Mouse (Mus musculus) embryonic facial prominence, embryonic 15.5 days (tissue): ENCODE data around the gene Cpsf4l. TPM values are rescaled to one million over a fixed set of nuclear protein-coding genes. Genes with fewer than 3 reads are reported as not detected.

ENCODE experiments used
- ATAC-seq: fragments of 200-750 bp; cut with Nextera tagmentation; 2 replicates; pipeline ENCODE4 v1.8.0; 2017; ENCODE audit warnings: low read depth, moderate TSS enrichment; ENCODE audit not compliant: insufficient number of reproducible peaks, low FRiP score, low TSS enrichment
- H3K27ac ChIP-seq: fragments of 300-500 bp; sonication (generic); replicated peaks from 2 replicates; pipeline ENCODE4 v1.5.1; 2015; ENCODE audit warnings: mild to moderate bottlenecking, inconsistent platforms
- H3K27me3 ChIP-seq: fragments of 300-500 bp; sonication (generic); 2 replicates; pipeline ENCODE4 v1.6.1; 2015; ENCODE audit warnings: inconsistent platforms
- H3K36me3 ChIP-seq: fragments of 300-500 bp; sonication (generic); 2 replicates; pipeline ENCODE4 v1.6.1; 2015; ENCODE audit warnings: mild to moderate bottlenecking, inconsistent platforms
- H3K4me1 ChIP-seq: fragments of 300-500 bp; sonication (generic); 2 replicates; pipeline ENCODE4 v1.6.1; 2015; ENCODE audit warnings: inconsistent platforms
- H3K4me2 ChIP-seq: fragments of 300-500 bp; sonication (generic); replicated peaks from 2 replicates; pipeline ENCODE4 v1.6.1; 2015; ENCODE audit warnings: mild to moderate bottlenecking, inconsistent platforms
- H3K4me3 ChIP-seq: fragments of 300-500 bp; sonication (generic); replicated peaks from 2 replicates; pipeline ENCODE4 v1.5.1; 2015; ENCODE audit warnings: mild to moderate bottlenecking, inconsistent platforms
- H3K9ac ChIP-seq: fragments of 300-500 bp; sonication (generic); 2 replicates; pipeline ENCODE4 v1.6.1; 2015; ENCODE audit warnings: inconsistent platforms
- H3K9me3 ChIP-seq: fragments of 300-500 bp; sonication (generic); replicated peaks from 2 replicates; pipeline ENCODE4 v1.6.1; 2016; ENCODE audit warnings: inconsistent platforms
- WGBS: fragments of 180-500 bp; shearing (Covaris S2); methylation state at CpG from one replicate; pipeline ENCODE4 v1.1.7; 2015; 5-methylcytosine and 5-hydroxymethylcytosine counted together
- polyA plus RNA-seq: library from polyadenylated mRNA; unstranded; fragments of >200 nt; fragmentation: Nextera tagmentation; extraction: Ambion mirVana; gene quantifications from 2 replicates; pipeline ENCODE4 v1.2.1, GENCODE M21; 2015

The Cpsf4l gene
- polyA plus RNA-seq, 1 experiment from 2014 or later, result 1.6 TPM

- no peaks in the 10 kb centered on the region for H3K9me3 ChIP-seq
- WGBS, result 94% methylated on average over 2 of the region's 2 CpGs
- ATAC-seq, result no peak
Observed at GRCm38 (mm10) chr11:113716132-113716531, 6.3 kb upstream of the Cpsf4l start.

GRCm38 (mm10) chr11:113715078-113715674, 5.4 kb upstream of the Cpsf4l start:
- Histone ChIP-seq H3K27ac (no peak overlapping the region), H3K9me3 (no peaks in the 10 kb centered on the region), H3K4me1 (peaks cover 17% of the 10 kb centered on the region), H3K36me3 (no peaks in the 10 kb centered on the region), H3K4me3 (no peak overlapping the region), H3K4me2 (no peak overlapping the region), H3K9ac (no peak overlapping the region), H3K27me3 (no peaks in the 10 kb centered on the region)
- no peak for ATAC-seq
- 68% methylated on average over 7 of the region's 7 CpGs for WGBS

More at GRCm38 (mm10) chr11:113716132-113716531, 6.3 kb upstream of the Cpsf4l start:
- Histone ChIP-seq H3K9ac (no peak overlapping the region), H3K4me2 (no peak overlapping the region), H3K27ac (no peak overlapping the region), H3K4me1 (peaks cover 10% of the 10 kb centered on the region; the same call in 1 of the 2 replicates), H3K36me3 (no peaks in the 10 kb centered on the region), H3K27me3 (no peaks in the 10 kb centered on the region), H3K4me3 (no peak overlapping the region)

DNA sequence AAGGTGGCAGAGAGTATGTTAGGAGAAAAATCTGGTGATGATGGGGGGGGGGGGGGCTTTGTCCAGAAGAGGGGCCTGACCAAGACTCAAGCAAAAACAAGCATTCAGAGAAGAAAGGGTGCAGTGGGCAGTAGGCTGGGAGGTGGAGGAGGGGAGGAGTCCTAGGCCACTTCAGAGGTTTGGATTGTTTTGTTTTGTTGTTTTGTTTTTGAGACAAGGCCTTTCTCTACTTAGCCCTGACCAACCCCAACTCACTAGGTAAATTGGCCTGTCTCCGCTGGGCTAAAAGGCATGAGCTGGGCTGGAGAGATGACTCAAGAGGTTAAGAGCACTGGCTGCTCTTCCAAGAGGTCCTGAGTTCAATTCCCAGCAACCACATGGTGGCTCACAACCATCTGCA, 1.2 kb upstream of the Cpsf4l start:
- H3K9me3 ChIP-seq, result no peaks in the 10 kb centered on the region
- peaks cover 25% of the 10 kb centered on the region for H3K4me1 ChIP-seq
- H3K27ac ChIP-seq, result peak overlapping the region; percentile 83; the same call in 1 of the 2 replicates
- no peak overlapping the region for H3K4me2 ChIP-seq
- H3K4me3 ChIP-seq, result no peak overlapping the region
- H3K9ac ChIP-seq, result no peak overlapping the region
- ATAC-seq, result no peak
- H3K27me3 ChIP-seq, result no peaks in the 10 kb centered on the region
- H3K36me3 ChIP-seq, result no peaks in the 10 kb centered on the region
- WGBS, result 65% methylated on average over 1 of the region's 1 CpGs

GRCm38 (mm10) chr11:113710257-113710777, 500 bp upstream of the Cpsf4l start:
- Histone ChIP-seq H3K27me3 (no peaks in the 10 kb centered on the region), H3K4me2 (0 out of 2 replicates have a peak overlapping the region, but pooled peaks have one; percentile 3), H3K27ac (peak overlapping the region; percentile 83), H3K4me3 (no peak overlapping the region), H3K36me3 (no peaks in the 10 kb centered on the region), H3K9ac (no peak overlapping the region), H3K9me3 (no peaks in the 10 kb centered on the region), H3K4me1 (peaks cover 25% of the 10 kb centered on the region)
- no peak for ATAC-seq
- WGBS, result 5% methylated on average over 10 of the region's 10 CpGs

DNA sequence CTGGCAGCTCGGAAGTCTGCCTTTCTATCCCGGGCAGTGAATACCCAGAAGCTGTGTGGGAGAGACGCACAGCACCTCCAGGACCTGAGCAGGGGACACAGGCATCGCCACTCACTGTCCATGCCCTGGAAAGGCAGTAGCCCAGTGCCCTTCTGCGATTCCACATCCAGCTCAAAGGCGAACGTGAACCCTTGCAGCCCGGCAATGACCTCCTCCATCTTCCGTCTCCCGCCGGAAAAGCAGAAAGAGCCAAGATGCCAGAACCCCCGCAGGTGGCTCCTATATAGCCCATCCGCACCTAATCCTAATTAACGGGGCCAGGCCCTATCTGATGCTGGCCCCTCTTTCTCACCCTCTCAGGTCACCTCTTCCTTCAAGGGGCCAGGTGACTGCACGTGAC, 545 bp downstream of the Cpsf4l start:
- Histone ChIP-seq H3K27ac (peak overlapping the region; percentile 48), H3K4me2 (0 out of 2 replicates have a peak overlapping the region, but pooled peaks have one; percentile 8), H3K27me3 (no peaks in the 10 kb centered on the region), H3K9ac (no peak overlapping the region), H3K9me3 (no peaks in the 10 kb centered on the region), H3K4me3 (no peak overlapping the region), H3K36me3 (no peaks in the 10 kb centered on the region), H3K4me1 (peaks cover 27% of the 10 kb centered on the region)
- no peak for ATAC-seq
- WGBS, result 22% methylated on average over 15 of the region's 15 CpGs

- H3K9ac ChIP-seq, result no peak overlapping the region
- no peaks in the 10 kb centered on the region for H3K9me3 ChIP-seq
- H3K4me3 ChIP-seq, result no peak overlapping the region
- H3K36me3 ChIP-seq, result no peaks in the 10 kb centered on the region
- H3K4me2 ChIP-seq, result 0 out of 2 replicates have a peak overlapping the region, but pooled peaks have one; percentile 8
- peaks cover 32% of the 10 kb centered on the region for H3K4me1 ChIP-seq
- H3K27ac ChIP-seq, result peak overlapping the region; percentile 48; the same call in 1 of the 2 replicates
- no peaks in the 10 kb centered on the region for H3K27me3 ChIP-seq
- 51% methylated on average over 19 of the region's 19 CpGs for WGBS
- ATAC-seq, result no peak
Observed at GRCm38 (mm10) chr11:113708629-113709213, 1.1 kb downstream of the Cpsf4l start.

- Histone ChIP-seq H3K36me3 (no peaks in the 10 kb centered on the region), H3K27ac (no peak overlapping the region), H3K9ac (no peak overlapping the region), H3K4me3 (no peak overlapping the region), H3K4me1 (peaks cover 35% of the 10 kb centered on the region), H3K4me2 (no peak overlapping the region), H3K27me3 (no peaks in the 10 kb centered on the region), H3K9me3 (no peaks in the 10 kb centered on the region)
- WGBS, result 77% methylated on average over 15 of the region's 15 CpGs
- ATAC-seq, result no peak
Observed at GRCm38 (mm10) chr11:113705966-113706652, 3.7 kb downstream of the Cpsf4l start.

DNA sequence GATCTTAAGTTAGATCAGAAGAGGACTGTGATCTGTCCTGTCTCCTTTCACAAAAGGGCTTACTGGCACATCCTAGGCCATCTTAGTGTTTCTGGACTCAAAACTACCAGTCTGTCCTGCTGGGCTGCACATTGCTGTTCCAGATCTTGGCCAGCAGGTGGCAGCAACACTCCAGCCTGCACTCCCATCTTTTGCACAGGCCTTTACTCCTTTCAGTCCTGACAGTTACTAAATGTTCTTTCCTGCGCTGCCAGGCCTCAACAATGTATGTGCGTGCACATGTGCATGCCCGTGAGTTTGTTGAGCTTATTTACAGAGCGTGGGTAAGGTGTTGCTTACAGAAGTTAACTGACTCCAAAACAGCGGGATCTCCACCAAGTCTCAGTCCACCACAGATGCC, 6.1 kb downstream of the Cpsf4l start:
- Histone ChIP-seq H3K9ac (no peak overlapping the region), H3K4me2 (no peak overlapping the region), H3K4me1 (peaks cover 14% of the 10 kb centered on the region), H3K9me3 (no peaks in the 10 kb centered on the region), H3K27me3 (no peaks in the 10 kb centered on the region), H3K27ac (no peak overlapping the region), H3K36me3 (no peaks in the 10 kb centered on the region), H3K4me3 (no peak overlapping the region)
- no peak for ATAC-seq
- 24% methylated on average over 5 of the region's 5 CpGs for WGBS

- Histone ChIP-seq H3K27me3 (no peaks in the 10 kb centered on the region), H3K4me2 (no peak overlapping the region), H3K9ac (no peak overlapping the region), H3K9me3 (no peaks in the 10 kb centered on the region), H3K4me1 (peaks cover 8% of the 10 kb centered on the region; the same call in 1 of the 2 replicates), H3K4me3 (no peak overlapping the region), H3K27ac (no peak overlapping the region), H3K36me3 (peaks cover 23% of the 10 kb centered on the region)
- no peak for ATAC-seq
- WGBS, result 81% methylated on average over 7 of the region's 7 CpGs
Observed at GRCm38 (mm10) chr11:113699643-113700042, 10.2 kb downstream of the Cpsf4l start.

GRCm38 (mm10) chr11:113698013-113698545, 11.7 kb downstream of the Cpsf4l start:
- H3K27ac ChIP-seq, result no peak overlapping the region
- no peak overlapping the region for H3K4me2 ChIP-seq
- ATAC-seq, result no peak
- no peaks in the 10 kb centered on the region for H3K4me1 ChIP-seq
- WGBS, result 81% methylated on average over 12 of the region's 12 CpGs
- no peak overlapping the region for H3K4me3 ChIP-seq
- no peak overlapping the region for H3K9ac ChIP-seq
- H3K27me3 ChIP-seq, result no peaks in the 10 kb centered on the region
- H3K9me3 ChIP-seq, result no peaks in the 10 kb centered on the region
- H3K36me3 ChIP-seq, result peaks cover 36% of the 10 kb centered on the region

- ATAC-seq, result no peak
Observed at GRCm38 (mm10) chr11:113697571-113697970, 12.2 kb downstream of the Cpsf4l start.

More at GRCm38 (mm10) chr11:113697571-113697970, 12.2 kb downstream of the Cpsf4l start:
- H3K4me2 ChIP-seq, result no peak overlapping the region
- H3K9ac ChIP-seq, result no peak overlapping the region
- H3K4me1 ChIP-seq, result no peaks in the 10 kb centered on the region
- H3K27ac ChIP-seq, result no peak overlapping the region
- H3K4me3 ChIP-seq, result no peak overlapping the region
- WGBS, result 70% methylated on average over 5 of the region's 5 CpGs
- H3K27me3 ChIP-seq, result no peaks in the 10 kb centered on the region
- no peaks in the 10 kb centered on the region for H3K9me3 ChIP-seq
- peaks cover 41% of the 10 kb centered on the region for H3K36me3 ChIP-seq
